Mouse (Mus musculus): ENCODE measurements around the gene Ccser1. TPM values are rescaled to one million over a fixed set of nuclear protein-coding genes. Genes with fewer than 3 reads are reported as not detected.
"Not testable (repeated sequence)": the region's sequence is repeated elsewhere in the genome, so short reads cannot be mapped to it uniquely, and the experiment has no call there.

Ccser1 gene
- polyA plus RNA-seq, 3 experiments from 2014 or later = not detected

DNA sequence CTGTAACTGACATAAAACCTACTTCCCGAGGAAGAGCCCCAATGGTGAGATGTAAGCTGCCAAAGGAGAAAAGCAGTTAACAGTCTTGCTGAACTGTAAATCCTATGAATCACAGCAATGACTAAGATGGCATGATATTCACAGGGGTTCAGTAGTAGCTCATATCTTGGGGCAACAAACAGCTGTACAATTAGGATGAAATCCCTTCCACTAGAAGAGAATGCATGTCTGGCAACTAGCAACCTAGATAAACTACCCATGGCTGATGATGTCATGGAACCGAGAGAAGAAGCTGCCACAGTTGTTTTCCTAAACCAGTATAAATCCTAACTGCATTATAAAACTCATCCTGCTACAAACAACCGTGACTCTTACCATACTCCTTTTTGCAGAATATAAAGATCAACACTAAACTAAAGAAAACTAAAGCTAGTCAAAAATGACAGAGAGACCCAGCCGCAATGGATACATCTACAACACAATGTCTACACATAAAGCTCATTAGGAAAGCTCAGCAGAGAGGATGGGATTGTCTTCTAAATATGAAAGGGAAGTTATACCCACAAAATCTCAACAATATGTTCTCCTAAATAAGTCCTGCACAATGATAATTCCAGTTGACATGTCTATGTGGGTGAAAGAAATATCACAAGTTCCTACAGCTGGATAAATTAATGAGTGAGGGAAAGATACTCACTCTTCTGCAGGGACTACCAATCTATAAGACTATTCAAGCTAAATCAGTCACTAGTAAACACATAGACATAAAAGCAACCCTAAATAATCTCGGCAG lies 550.2 kb downstream of the Ccser1 start:
- ATAC-seq = no peak

DNA sequence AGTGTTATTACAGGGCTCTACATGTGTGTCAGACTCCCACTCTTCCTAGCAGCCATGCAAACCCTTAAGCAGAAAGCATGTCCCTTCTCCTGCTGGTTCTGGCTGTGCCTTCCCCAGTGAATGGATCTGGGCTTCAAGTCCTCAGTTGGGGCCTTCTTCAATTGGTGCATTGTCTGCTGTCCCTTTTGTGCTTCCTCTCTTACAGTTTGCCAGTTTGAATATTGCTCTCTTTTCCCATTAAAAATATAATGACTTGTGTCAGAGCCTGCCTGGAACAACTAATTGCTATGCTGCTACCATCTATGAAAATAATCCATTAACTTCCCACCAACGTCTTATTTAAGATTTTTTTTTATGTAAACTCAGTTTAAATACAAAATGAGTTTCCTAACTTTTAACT lies 566.2 kb downstream of the Ccser1 start:
- no peak for ATAC-seq

DNA sequence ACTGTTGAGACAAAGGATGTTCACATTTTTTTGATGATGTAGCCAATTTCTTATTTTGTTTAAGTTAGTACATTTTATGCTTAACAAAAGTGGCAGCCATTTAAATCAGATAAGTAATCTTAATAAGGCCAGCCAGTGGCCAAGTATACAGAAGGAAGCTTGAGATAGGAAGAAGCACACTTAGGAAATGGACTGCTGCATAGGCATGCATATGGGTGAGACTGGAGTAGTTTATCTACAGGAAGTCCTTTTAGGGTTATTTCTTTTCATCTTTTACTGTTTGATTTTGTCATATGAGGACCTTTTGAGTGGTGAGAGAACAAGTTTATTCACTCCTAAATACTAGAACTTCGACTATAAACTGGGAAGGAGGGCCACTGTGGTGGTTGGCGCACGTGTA lies 582.0 kb downstream of the Ccser1 start:
- ATAC-seq = no peak

GRCm38 (mm10) chr6:61763379-61763778 lies 583.3 kb downstream of the Ccser1 start:
- no peak for ATAC-seq

DNA sequence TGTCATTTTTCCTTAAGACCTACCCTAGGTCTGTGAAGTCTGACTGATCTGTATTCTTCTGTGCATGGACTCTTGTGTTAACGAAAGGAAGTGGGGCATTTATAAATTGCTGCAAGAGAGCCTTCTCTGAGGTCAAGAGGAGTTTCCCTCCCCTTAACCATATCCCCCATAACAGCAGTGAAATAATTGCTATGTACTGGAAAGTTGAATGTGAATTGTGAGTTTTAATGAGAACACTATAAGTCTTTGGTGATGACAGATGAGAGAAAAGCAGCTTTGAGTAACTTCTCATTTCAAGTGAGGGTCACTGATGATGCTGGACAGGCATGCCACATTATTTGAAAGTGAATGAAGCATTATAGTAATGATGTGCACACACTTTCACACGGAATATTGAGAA lies 585.7 kb downstream of the Ccser1 start:
- ATAC-seq = no peak

- ATAC-seq = no peak
These were observed 587.0 kb downstream of the Ccser1 start for GRCm38 (mm10) chr6:61767151-61767550.

GRCm38 (mm10) chr6:61786706-61787105 lies 606.6 kb downstream of the Ccser1 start:
- ATAC-seq = no peak

DNA sequence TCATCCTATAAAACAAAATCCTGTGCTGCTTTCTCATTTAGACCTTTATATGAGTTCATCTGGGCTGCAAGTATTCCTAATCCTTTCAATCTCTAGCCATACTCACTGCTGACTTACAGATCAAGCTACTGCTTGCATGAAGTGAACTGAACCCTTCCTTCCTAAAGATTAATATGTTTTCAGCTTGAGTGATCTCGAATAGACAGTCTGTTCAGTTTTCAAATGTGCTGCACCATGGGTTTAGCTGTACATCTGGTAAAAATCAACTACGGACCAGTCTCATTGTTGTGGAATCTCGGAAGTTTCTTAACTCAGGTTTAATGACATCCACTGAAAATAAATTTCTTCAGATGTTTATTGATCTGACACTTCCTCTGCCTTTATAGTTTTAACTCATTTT lies 620.8 kb downstream of the Ccser1 start:
- ATAC-seq = no peak

- ATAC-seq = no peak
These were observed 625.4 kb downstream of the Ccser1 start for GRCm38 (mm10) chr6:61805481-61805880.

- ATAC-seq = no peak
These were observed 637.6 kb downstream of the Ccser1 start for GRCm38 (mm10) chr6:61817716-61818115.

DNA sequence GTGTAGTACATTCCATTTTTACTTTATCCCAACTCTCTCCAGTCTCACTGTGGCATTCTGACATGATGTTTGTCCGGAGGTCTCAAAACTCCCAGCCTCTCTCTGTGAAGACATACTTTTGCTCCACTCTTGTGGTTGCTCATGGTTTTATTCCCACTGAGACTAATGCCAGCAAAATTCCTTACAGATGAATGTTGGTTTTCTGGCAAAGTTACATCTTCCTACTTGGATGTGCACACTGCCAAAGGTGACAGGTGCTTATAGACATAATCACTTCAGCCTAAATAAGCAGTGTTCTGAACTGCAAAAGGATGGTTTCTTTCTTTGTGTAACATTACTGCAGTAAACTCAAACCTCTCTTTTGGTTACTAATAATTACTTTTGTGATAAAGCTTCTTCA lies 696.2 kb downstream of the Ccser1 start:
- ATAC-seq = no peak

DNA sequence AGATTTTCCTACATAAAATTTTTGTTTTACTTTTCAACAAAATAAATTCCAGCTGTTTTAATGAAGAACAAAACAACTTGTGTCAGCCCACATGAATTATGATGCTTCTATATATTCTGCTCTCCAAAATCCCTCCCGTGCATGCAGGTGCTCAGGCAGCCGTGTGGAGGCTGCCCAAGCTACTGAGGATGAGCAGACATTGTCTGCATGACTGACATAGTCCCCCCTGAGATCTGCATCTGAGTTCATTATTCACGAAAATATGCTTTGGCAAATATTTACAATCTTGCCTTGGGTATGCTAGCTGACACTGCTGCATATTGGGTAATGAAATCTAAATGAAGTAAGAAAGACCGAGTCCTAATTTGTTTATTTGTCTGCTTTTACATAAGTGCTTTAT lies 718.1 kb downstream of the Ccser1 start:
- no peak for ATAC-seq

- ATAC-seq = no peak
These were observed 722.6 kb downstream of the Ccser1 start for GRCm38 (mm10) chr6:61902715-61903114.

DNA sequence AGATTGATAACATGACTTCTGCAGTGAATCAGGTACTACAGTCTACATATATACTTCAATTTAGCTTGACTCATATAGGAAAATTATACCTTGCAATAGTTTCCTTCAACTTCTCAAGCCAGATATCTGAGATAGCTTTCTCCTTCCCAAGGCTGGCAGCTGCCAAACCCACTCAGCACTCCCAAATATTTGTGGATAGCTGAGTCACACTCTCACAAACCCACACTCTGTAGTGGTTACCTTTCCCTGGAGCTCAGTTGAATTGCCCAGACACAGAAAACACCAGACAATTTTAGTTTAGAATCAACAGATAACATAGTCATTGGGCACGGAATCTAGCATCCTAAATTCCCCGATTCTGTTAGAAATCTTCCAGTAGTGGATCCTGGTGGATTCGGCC lies 732.8 kb downstream of the Ccser1 start:
- ATAC-seq = no peak

DNA sequence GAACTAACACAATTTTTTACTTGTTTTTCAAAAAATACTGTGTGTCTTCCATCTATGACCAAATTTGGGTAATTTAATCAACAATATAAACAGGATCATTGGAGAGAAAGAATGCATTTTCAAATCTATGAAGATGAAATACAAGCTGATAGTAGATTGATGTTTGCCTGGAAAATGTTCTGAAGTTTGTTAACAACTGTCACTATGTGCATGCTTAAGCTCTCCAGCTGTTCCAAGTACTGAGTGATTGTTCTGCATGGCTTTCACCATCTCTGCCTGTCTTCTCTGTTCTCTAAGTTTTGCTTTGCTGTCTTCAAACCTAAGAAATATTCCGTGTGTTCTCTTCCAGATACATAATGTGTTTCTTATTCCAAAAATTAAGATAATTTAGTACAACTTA lies 751.5 kb downstream of the Ccser1 start:
- ATAC-seq = no peak

GRCm38 (mm10) chr6:61936656-61937055 lies 756.5 kb downstream of the Ccser1 start:
- no peak for ATAC-seq

- no peak for ATAC-seq
These were observed 759.1 kb downstream of the Ccser1 start for GRCm38 (mm10) chr6:61939236-61939635.

- no peak for ATAC-seq
These were observed 773.6 kb downstream of the Ccser1 start for GRCm38 (mm10) chr6:61953703-61954102.

- no peak for ATAC-seq
These were observed 796.8 kb downstream of the Ccser1 start for GRCm38 (mm10) chr6:61976878-61977277.

- ATAC-seq = no peak
These were observed 798.3 kb downstream of the Ccser1 start for GRCm38 (mm10) chr6:61978379-61978778.

- no peak for ATAC-seq
These were observed 834.2 kb downstream of the Ccser1 start for GRCm38 (mm10) chr6:62014374-62014773.

DNA sequence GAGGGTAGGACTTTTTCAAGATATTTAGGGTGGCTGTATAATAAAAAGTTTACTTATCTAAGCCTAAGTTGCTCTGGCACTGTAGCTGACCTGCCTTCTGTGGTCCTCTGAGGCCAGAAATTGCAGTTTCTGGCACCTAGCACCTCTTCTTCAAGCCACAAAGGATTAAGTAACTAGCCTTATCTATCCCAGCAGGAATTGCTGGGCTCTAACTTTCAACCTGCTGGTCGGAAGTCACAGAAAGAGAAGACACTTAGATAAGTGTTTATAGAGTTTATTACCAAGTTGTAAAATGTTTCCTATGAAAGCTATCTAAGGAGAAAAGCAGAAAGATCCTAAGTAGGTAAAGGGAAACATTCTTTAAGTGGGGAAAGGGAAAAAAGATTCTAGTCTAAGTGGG lies 864.3 kb downstream of the Ccser1 start:
- ATAC-seq = no peak

DNA sequence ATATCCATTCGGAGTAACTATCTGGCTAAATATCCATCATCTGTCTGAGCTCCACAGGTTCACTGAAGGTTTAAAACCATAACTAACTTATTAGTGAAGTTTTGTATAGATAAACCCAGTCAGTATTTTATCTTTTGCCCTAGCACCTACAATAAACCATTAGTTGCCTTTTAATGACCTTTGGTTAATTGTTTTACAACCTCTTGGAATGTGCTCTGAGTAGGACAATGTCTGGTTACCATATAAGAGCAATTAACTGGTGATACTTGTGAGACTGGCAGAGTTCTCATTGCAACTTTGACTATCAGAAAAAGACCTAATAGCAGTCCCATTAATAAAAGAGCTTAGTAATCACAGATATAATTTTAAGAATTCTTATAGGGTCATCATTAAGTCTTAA lies 864.9 kb downstream of the Ccser1 start:
- ATAC-seq = not testable (repeated sequence)

- ATAC-seq = no peak
These were observed 875.2 kb downstream of the Ccser1 start for GRCm38 (mm10) chr6:62055276-62055675.

Measured in inflammation-experienced regulatory T-cells, adult 6 months (primary cell).